In genomic region chrX:11493526-11494245, GRCm38 (mm10) we compare ENCODE assay signal across 7 mouse cellular contexts.
DNase-seq lines count a peak whose midpoint lies in the region; ATAC-seq and TF ChIP-seq lines count a peak whose summit lies in the region.

No protein-coding gene starts in this region.

- no peak overlapping the region; the same call in 1 of the 2 replicates for H3K9ac ChIP-seq in lung, embryonic 14.5 days
- peak overlapping the region; percentile 43 for H3K9ac ChIP-seq in forebrain, embryonic 15.5 days (replicated peaks)
- peak overlapping the region; percentile 51; the same call in 1 of the 2 replicates for H3K9ac ChIP-seq in intestine, embryonic 16.5 days (ENCODE audit: low read depth, low read length)
- no peak overlapping the region; the same call in 1 of the 2 replicates for H3K9ac ChIP-seq in neural tube, embryonic 14.5 days (replicated peaks; ENCODE audit: low read depth, low read length)

- no peaks in the 10 kb centered on the region for H3K9me3 ChIP-seq in lung, embryonic 14.5 days (ENCODE audit: low read depth, low read length)
- no peaks in the 10 kb centered on the region for H3K9me3 ChIP-seq in forebrain, embryonic 15.5 days
- no peaks in the 10 kb centered on the region for H3K9me3 ChIP-seq in intestine, embryonic 16.5 days (ENCODE audit: control insufficient read depth, low read length)
- no peaks in the 10 kb centered on the region for H3K9me3 ChIP-seq in neural tube, embryonic 14.5 days (ENCODE audit: control insufficient read depth, low read length)

- peak overlapping the region; percentile 57 for H3K4me2 ChIP-seq in lung, embryonic 14.5 days
- H3K4me2 ChIP-seq in forebrain, embryonic 15.5 days (replicated peaks), result peak overlapping the region; percentile 42
- peak overlapping the region; percentile 48 for H3K4me2 ChIP-seq in intestine, embryonic 16.5 days (ENCODE audit: low read depth, low read length)
- peak overlapping the region; percentile 33; the same call in 1 of the 2 replicates for H3K4me2 ChIP-seq in neural tube, embryonic 14.5 days (ENCODE audit: low read depth, low read length)

- H3K4me1 ChIP-seq in lung, embryonic 14.5 days (ENCODE audit: insufficient read depth), result no peaks in the 10 kb centered on the region
- peaks cover 52% of the 10 kb centered on the region for H3K4me1 ChIP-seq in forebrain, embryonic 15.5 days
- peaks cover 11% of the 10 kb centered on the region; the same call in 1 of the 2 replicates for H3K4me1 ChIP-seq in intestine, embryonic 16.5 days (ENCODE audit: control insufficient read depth, insufficient read depth, low read length)
- H3K4me1 ChIP-seq in neural tube, embryonic 14.5 days (ENCODE audit: control insufficient read depth, insufficient read depth, low read length), result 0 out of 2 replicates have a peak, but pooled peaks cover 6% of the 10 kb centered on the region

- no peaks in the 10 kb centered on the region for H3K27me3 ChIP-seq in lung, embryonic 14.5 days (ENCODE audit: insufficient read depth, low read length)
- no peaks in the 10 kb centered on the region for H3K27me3 ChIP-seq in forebrain, embryonic 15.5 days
- peaks cover 10% of the 10 kb centered on the region; the same call in 1 of the 2 replicates for H3K27me3 ChIP-seq in intestine, embryonic 16.5 days (replicated peaks; ENCODE audit: control insufficient read depth, insufficient read depth, low read length)
- no peaks in the 10 kb centered on the region for H3K27me3 ChIP-seq in neural tube, embryonic 14.5 days (ENCODE audit: control insufficient read depth, insufficient read depth, low read length)

- 21% methylated on average over 19 of the region's 19 CpGs for WGBS in lung, embryonic 14.5 days
- WGBS in forebrain, embryonic 15.5 days, result 26% methylated on average over 19 of the region's 19 CpGs
- 24% methylated on average over 19 of the region's 19 CpGs for WGBS in intestine, embryonic 16.5 days
- 27% methylated on average over 18 of the region's 19 CpGs for WGBS in neural tube, embryonic 14.5 days

- peak; percentile 28 for DNase-seq in lung, embryonic 14.5 days
- no peak for DNase-seq in lung, adult 18-20 months
- no peak for DNase-seq in adrenal gland, postnatal 25 days
- no peak for DNase-seq in spleen, adult 18-20 months

- H3K4me3 ChIP-seq in lung, embryonic 14.5 days (ENCODE audit: low read depth, low read length), result 0 out of 2 replicates have a peak overlapping the region, but pooled peaks have one; percentile 9
- no peak overlapping the region for H3K4me3 ChIP-seq in forebrain, embryonic 15.5 days
- H3K4me3 ChIP-seq in intestine, embryonic 16.5 days (ENCODE audit: low read length), result peak overlapping the region; percentile 14; the same call in 1 of the 2 replicates
- H3K4me3 ChIP-seq in neural tube, embryonic 14.5 days (ENCODE audit: low read depth, low read length), result no peak overlapping the region

- no peak for TF ChIP-seq CTCF in lung, embryonic 14.5 days (IDR thresholded peaks at IDR 0.05; ENCODE audit: low read depth)

- H3K27ac ChIP-seq in lung, embryonic 14.5 days (ENCODE audit: low read depth), result peak overlapping the region; percentile 76
- H3K27ac ChIP-seq in forebrain, embryonic 15.5 days (replicated peaks), result peak overlapping the region; percentile 98
- H3K27ac ChIP-seq in intestine, embryonic 16.5 days (ENCODE audit: low read length), result peak overlapping the region; percentile 45
- peak overlapping the region; percentile 86 for H3K27ac ChIP-seq in neural tube, embryonic 14.5 days (ENCODE audit: low read depth, low read length)

- peak; percentile 75; the same call in 1 of the 2 replicates for ATAC-seq in lung, embryonic 14.5 days (ENCODE audit: insufficient read depth)
- ATAC-seq in forebrain, embryonic 15.5 days (replicated peaks), result peak; percentile 78
- ATAC-seq in intestine, embryonic 16.5 days, result peak; percentile 55
- ATAC-seq in neural tube, embryonic 14.5 days (ENCODE audit: low read depth), result peak; percentile 67; the same call in 1 of the 2 replicates

- no peaks in the 10 kb centered on the region for H3K36me3 ChIP-seq in lung, embryonic 14.5 days (ENCODE audit: insufficient read depth)
- no peaks in the 10 kb centered on the region for H3K36me3 ChIP-seq in forebrain, embryonic 15.5 days
- H3K36me3 ChIP-seq in intestine, embryonic 16.5 days (ENCODE audit: control insufficient read depth, insufficient read depth, low read length), result no peaks in the 10 kb centered on the region
- no peaks in the 10 kb centered on the region for H3K36me3 ChIP-seq in neural tube, embryonic 14.5 days (ENCODE audit: control insufficient read depth, insufficient read depth, low read length)

Comparison
In these comparisons a context has a peak if more than half of its experiments do, and no peak if none do; other contexts are left out.
1. H3K27ac ChIP-seq: peak in every context shown above with its lines; median percentile 98 in forebrain, embryonic 15.5 days; 86 in neural tube, embryonic 14.5 days; 76 in lung, embryonic 14.5 days; 45 in intestine, embryonic 16.5 days.
2. H3K4me3 ChIP-seq: peak in lung, embryonic 14.5 days (single experiment) and intestine, embryonic 16.5 days (single experiment); none in forebrain, embryonic 15.5 days (single experiment) and neural tube, embryonic 14.5 days (single experiment).
3. H3K9ac ChIP-seq: peak in forebrain, embryonic 15.5 days (single experiment) and intestine, embryonic 16.5 days (single experiment); none in lung, embryonic 14.5 days (single experiment) and neural tube, embryonic 14.5 days (single experiment).
4. Peak in every context shown above with its lines, with median percentiles within 50 percentile points of each other: ATAC-seq and H3K4me2 ChIP-seq.